Mouse (Mus musculus): Measurements from ENCODE around the gene Nr2e1.

DNA sequence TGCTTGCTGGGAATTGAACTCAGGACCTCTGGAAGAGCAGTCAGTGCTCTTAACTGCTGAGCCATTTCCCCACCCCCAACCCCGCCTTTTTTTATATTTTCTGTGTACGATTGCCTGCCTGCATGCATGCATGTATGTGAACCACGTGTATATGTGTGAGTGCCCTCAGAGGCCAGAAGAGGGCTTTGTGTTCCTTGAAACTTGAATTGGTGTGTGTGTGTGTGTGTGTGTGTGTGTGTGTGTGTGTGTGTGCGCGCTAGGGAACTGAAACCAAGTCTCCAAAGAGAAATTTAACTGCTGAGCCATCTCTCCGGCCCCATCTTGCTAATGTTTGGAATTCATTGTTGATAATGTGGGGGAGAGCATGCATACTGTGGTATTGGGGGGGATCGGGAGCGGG is 15.2 kb upstream of the Nr2e1 start:
- TF ChIP-seq CTCF (IDR thresholded peaks at IDR 0.05; ENCODE audit: control insufficient read depth, insufficient read depth, insufficient replicate concordance, low read depth, low read length) (no peak), POLR2A (IDR thresholded peaks at IDR 0.05; ENCODE audit: control insufficient read depth, low read depth, low read length) (no peak)

Data from testis, adult 2 months (tissue).